Mouse (Mus musculus) gastrocnemius, postnatal 25 days (tissue): ENCODE results near the gene Olfr766-ps1. TPM values are rescaled to one million over a fixed set of nuclear protein-coding genes. Genes with fewer than 3 reads are reported as not detected.
"Not testable (repeated sequence)": the region's sequence is repeated elsewhere in the genome, so short reads cannot be mapped to it uniquely, and the experiment has no call there.

Source experiments
- DNase-seq: peaks from one replicate; pipeline ENCODE4 v3.0.0; 2022
- long read RNA-seq, 2 experiments: library from polyadenylated mRNA; stranded (forward); transcript quantifications; one replicate each; pipeline ENCODE4 v2.0.0; 2021
- total RNA-seq, 2 experiments: library from RNA; stranded (reverse); gene quantifications; 1 replicate in 1 of 2; 2 replicates in 1 of 2; pipeline ENCODE4 v1.2.3; 2021

Gene Olfr766-ps1
- total RNA-seq = not detected
- long read RNA-seq, experiment 1 = 0 reads
- long read RNA-seq, experiment 2 = 0 reads

- DNase-seq = no peak
Observed at GRCm38 (mm10) chr10:129068877-129069276, at the start of gene Olfr766-ps1. Gene Olfr766-ps1 (minus strand): TSS chr10:129068977.

- DNase-seq = no peak
Observed at GRCm38 (mm10) chr10:129117761-129118160, 49.0 kb upstream of the Olfr766-ps1 start, which contains the start of gene Olfr769. Gene Olfr769 (minus strand): TSS chr10:129117861.

GRCm38 (mm10) chr10:129115146-129115545, 46.4 kb upstream of the Olfr766-ps1 start:
- no peak for DNase-seq

DNA sequence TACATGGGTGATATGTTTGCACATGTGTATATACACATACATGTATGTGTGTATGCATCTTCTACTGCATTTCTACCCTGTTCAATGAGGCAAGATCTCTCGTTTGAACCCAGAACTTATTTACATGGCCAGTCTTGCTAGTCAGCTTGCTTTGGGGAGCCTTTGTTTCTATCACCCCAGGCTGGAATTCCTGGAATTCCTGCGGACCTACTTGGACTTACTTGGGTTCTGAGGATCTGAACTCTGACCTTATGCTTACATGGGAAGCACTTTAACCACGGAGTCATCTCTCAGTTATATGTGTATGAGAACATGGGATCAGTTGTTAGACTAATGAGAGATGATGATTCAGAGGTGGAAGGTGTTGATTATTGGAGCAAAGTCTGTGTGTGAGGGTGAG, 32.5 kb upstream of the Olfr766-ps1 start:
- DNase-seq = no peak

DNA sequence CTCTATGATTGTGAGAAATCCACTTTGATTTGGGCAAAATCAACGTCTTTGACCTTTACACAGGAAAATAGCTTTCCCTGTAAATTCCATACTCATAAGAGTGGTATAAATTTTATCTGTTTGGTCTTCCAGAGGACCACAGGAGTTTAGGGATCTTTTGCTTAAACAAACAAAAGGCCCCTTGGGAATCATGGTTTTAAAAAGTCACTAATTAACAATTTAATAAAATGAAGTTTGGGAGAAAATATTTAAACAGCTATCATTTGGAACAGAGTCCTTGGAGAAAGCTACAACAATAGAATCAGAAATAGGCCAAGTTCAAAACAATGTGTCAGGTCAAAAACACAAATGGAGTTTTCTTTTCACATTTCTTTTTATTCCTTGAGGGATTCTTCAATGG, 30.5 kb upstream of the Olfr766-ps1 start, which contains the start of gene Olfr768:
Olfr768 (minus strand) TSS at position 101 of the 400 bp plus-strand sequence.
- DNase-seq = no peak

DNA sequence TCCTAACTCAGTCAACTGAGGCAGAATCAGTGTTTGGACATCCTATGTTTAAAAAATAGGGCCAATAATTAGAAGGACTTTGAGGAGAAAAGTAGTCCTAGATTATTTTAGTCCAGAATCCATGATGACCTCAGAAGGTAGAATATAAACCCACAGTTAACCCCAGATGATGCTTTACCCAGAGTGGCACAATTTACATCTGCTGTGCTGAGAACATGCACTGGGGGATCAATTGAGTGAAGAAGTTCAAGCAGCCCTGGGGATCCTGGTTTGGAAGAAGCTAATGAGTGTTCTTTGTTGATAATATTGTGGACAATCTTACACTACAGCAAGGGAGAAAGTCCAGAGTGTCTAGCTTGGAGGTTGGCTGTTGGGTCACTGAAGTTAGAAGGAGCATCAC, 14.0 kb upstream of the Olfr766-ps1 start, which contains the start of gene Olfr767:
Olfr767 (minus strand) TSS at position 101 of the 400 bp plus-strand sequence.
- DNase-seq = not testable (repeated sequence)

GRCm38 (mm10) chr10:129049898-129050297, 18.9 kb downstream of the Olfr766-ps1 start, which contains the start of gene Olfr765:
Gene Olfr765 (minus strand): TSS chr10:129049998.
- not testable (repeated sequence) for DNase-seq

DNA sequence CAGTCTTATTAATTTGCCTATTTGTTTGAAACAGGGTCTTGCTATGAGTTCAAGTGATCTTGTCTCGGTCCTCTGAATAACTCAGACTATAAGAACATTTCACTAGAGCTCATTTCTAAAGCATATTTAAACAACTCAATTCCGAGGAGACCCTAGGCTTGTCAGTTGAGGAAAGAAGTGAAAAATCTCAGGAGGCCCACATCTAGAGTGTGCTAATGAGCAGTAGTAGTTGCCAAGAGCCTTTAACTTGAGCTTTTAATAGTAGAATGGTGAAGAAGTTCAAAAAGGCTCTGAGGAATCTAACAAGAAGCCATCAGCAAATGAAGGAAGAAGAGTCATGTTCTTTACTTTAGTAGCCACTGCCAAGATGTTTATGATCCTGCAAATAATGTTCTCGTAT, 29.0 kb downstream of the Olfr766-ps1 start, which contains the start of gene Olfr764-ps1:
Olfr764-ps1 (minus strand) TSS at position 101 of the 400 bp plus-strand sequence.
- DNase-seq = no peak

DNA sequence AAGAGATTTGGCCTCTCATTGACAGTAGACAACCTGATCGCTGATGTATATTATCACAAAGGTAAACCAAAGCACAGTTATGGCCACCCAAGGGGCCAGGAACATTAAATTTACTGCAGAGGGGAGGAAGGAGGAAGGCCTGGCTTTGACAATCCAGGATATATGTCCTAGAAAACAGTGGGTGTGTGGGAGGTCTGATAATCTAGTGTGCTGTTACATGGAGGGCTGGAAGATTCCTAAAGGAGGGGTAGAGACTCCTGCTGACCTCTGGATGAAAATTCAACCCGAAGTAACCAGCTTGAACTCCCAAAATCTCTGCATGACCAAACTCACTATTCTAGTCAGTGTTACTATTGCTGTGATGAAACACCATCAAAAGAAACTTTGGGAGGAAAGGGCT, 40.4 kb downstream of the Olfr766-ps1 start:
- no peak for DNase-seq

DNA sequence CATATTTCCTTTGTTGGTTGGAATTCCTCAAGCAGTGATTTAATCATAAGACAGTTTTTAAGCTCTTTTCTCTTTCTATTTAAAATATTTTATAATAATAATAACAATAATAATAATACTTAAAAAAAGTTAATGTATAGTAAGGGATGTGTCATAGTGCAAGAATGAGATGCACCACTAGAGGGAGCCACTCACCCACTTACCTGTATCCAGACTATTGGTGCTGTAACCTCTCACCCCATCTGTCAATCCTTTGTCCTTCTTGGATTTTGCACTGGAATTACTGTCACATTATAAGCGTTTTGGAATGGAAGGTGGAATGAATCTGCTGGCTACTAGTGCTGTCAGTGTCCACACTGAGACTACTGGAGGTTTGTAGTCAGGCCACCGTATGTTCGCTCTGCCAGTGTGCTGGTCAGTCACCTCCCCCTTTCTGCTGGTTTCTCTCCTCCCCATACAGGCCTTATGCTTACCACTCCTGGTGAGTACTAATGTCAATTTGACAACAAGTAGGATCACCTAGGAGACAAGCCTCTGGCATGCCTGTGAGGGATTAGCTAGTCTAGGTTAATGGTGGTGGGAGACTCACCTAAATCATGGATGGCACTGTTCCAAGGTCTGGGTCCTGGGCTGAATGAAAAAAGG, 42.6 kb downstream of the Olfr766-ps1 start:
- no peak for DNase-seq

DNA sequence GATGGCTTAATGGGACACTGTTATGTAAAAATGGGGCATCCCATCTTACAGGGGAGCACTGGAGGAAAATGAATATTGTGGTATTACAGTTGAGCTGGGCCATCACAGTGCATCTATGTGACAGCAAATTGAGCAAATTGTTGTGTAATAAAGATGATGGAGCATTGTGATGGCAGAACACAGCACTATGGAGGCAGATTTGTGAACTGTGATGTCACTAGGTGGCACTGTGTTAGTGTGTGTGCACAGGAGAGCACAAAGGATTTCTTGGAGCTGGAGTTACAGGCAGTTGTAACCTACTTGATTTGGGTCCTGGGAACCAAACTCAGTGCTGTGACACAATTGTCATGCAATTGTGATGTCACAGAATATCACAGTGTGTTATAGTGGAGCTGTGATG, 45.5 kb downstream of the Olfr766-ps1 start:
- no peak for DNase-seq

- no peak for DNase-seq
Observed at GRCm38 (mm10) chr10:129014477-129014876, 54.3 kb downstream of the Olfr766-ps1 start.

Other genes with a start within 250 kb of the Olfr766-ps1 start
- 1 to 10 TPM; 3.1 to 3.7 TPM for gene Ormdl2, start 247.3 kb downstream of the Olfr766-ps1 start, total RNA-seq
- gene Gdf11, start 177.3 kb downstream of the Olfr766-ps1 start, total RNA-seq = 1 to 10 TPM; 3.9 to 4.1 TPM
- gene Cd63, start 168.0 kb downstream of the Olfr766-ps1 start, total RNA-seq = 100 to 1,000 TPM; 103 to 142 TPM
- gene Rdh5, start 146.1 kb downstream of the Olfr766-ps1 start, total RNA-seq = 1 to 10 TPM; 4.3 to 4.7 TPM
- 100 to 1,000 TPM; 152 to 165 TPM for gene Bloc1s1, start 144.9 kb downstream of the Olfr766-ps1 start, total RNA-seq
- 10 to 100 TPM; 63.5 to 67.3 TPM for gene Itga7, start 135.2 kb downstream of the Olfr766-ps1 start, total RNA-seq
- under 1 TPM in 1 of 2 experiments, not detected in 1; 0.23 TPM for gene Mettl7b, start 108.0 kb downstream of the Olfr766-ps1 start, total RNA-seq
- not detected for gene Olfr9, start 79.5 kb downstream of the Olfr766-ps1 start, total RNA-seq
- gene Olfr763, start 58.2 kb downstream of the Olfr766-ps1 start, total RNA-seq = not detected
- not detected for gene Olfr764-ps1, start 29.1 kb downstream of the Olfr766-ps1 start, total RNA-seq
- not detected for gene Olfr765, start 19.0 kb downstream of the Olfr766-ps1 start, total RNA-seq
- gene Olfr767, start 13.9 kb upstream of the Olfr766-ps1 start, total RNA-seq = not detected
- gene Olfr768, start 30.4 kb upstream of the Olfr766-ps1 start, total RNA-seq = not detected
- not detected for gene Olfr769, start 48.9 kb upstream of the Olfr766-ps1 start, total RNA-seq
- gene Olfr770, start 70.0 kb upstream of the Olfr766-ps1 start, total RNA-seq = not detected
- gene Olfr771, start 95.8 kb upstream of the Olfr766-ps1 start, total RNA-seq = not detected
- gene Olfr772, start 108.9 kb upstream of the Olfr766-ps1 start, total RNA-seq = not detected
- gene Olfr773, start 118.4 kb upstream of the Olfr766-ps1 start, total RNA-seq = not detected
- gene Olfr774, start 167.2 kb upstream of the Olfr766-ps1 start, total RNA-seq = not detected
- not detected for gene Olfr775, start 179.4 kb upstream of the Olfr766-ps1 start, total RNA-seq
- not detected for gene Olfr776, start 190.2 kb upstream of the Olfr766-ps1 start, total RNA-seq
- not detected for gene Olfr777, start 202.5 kb upstream of the Olfr766-ps1 start, total RNA-seq
- not detected for gene Olfr780, start 249.1 kb upstream of the Olfr766-ps1 start, total RNA-seq